Mouse (Mus musculus) erythroblast, embryonic 14.5 days (primary cell): Measurements from ENCODE around the gene Kpna7. TPM values are rescaled to one million over a fixed set of nuclear protein-coding genes. Genes with fewer than 3 reads are reported as not detected.
A peak's percentile ranks its signal among the peaks of the same experiment; 100 is the strongest.
"Not testable (repeated sequence)": the region's sequence is repeated elsewhere in the genome, so short reads cannot be mapped to it uniquely, and the experiment has no call there.

ENCODE experiments used
- H3K27me3 ChIP-seq: 2 replicates; pipeline ENCODE4 v1.6.1; 2012; ENCODE audit warnings: inconsistent platforms; ENCODE audit not compliant: control insufficient read depth
- H3K36me3 ChIP-seq: 2 replicates; pipeline ENCODE4 v1.6.1; 2012; ENCODE audit warnings: mild to moderate bottlenecking, inconsistent platforms; ENCODE audit not compliant: control insufficient read depth
- H3K4me1 ChIP-seq: 2 replicates; pipeline ENCODE4 v1.6.1; 2012; ENCODE audit warnings: inconsistent platforms; ENCODE audit not compliant: control insufficient read depth
- H3K4me3 ChIP-seq: replicated peaks from 2 replicates; pipeline ENCODE3; 2012; ENCODE audit warnings: moderate library complexity, mild to moderate bottlenecking, inconsistent platforms
- H3K9me3 ChIP-seq: 2 replicates; pipeline ENCODE4 v1.6.1; 2012; ENCODE audit warnings: low read length, inconsistent platforms, mixed read lengths; ENCODE audit not compliant: control insufficient read depth
- GATA1 ChIP-seq: IDR thresholded peaks from 2 replicates; pipeline ENCODE4 v1.6.1; 2012; ENCODE audit warnings: low read length, inconsistent platforms, mixed read lengths
- TAL1 ChIP-seq: IDR thresholded peaks from 3 replicates; pipeline ENCODE4 v1.6.1; 2012; ENCODE audit warnings: low read length, inconsistent platforms, mixed read lengths
- polyA plus RNA-seq: library from polyadenylated mRNA; stranded (reverse); fragments of >175 nt; gene quantifications from 2 replicates; pipeline ENCODE4 v1.2.3, GENCODE M21; 2012

Gene Kpna7
- polyA plus RNA-seq, 1 experiment, result not detected

DNA sequence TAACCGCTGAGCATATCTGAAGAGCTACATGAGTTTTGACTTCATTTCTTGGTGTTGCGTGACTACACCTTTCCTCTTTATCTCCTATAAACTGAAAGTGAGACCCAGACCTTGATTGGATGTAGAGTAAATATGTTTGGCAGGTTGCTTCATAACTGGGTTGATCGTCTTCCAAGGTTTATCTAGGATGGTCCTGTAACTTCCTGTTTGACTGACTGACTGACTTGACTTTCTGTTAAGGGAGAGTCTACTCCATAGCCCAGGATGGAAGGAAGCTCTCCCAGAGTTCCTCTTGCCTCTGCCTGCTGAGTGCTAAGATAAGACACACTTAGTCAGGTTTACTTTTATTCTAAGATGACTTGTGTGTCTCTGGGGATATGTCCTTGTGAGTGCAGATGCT lies 6.0 kb upstream of the Kpna7 start:
- H3K4me1 ChIP-seq, result peaks cover 16% of the 10 kb centered on the region
- no peak overlapping the region for H3K4me3 ChIP-seq
- no peaks in the 10 kb centered on the region for H3K9me3 ChIP-seq
- TF ChIP-seq GATA1 (no peak), TAL1 (no peak)
- peaks cover 61% of the 10 kb centered on the region for H3K36me3 ChIP-seq
- no peaks in the 10 kb centered on the region for H3K27me3 ChIP-seq

DNA sequence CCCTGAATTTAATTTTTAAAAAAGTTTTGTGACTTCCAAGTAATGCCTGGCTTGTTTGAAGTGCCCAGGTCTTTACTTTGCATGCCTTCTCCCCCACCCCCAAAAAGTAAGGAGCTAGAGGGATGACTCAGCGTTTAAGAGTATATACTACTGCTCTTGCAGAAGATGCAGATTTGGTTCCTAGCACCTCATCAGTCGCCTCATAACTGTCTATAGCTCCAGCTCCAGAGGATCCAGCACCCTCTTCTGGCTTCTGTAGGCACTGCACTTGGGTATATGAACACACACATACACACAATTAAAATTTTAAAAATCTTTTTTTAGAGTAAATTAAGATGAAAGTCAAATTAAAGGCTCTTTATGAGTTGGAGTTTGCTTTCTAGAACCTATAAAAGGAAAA lies 4.4 kb upstream of the Kpna7 start:
- TF ChIP-seq GATA1 (no peak), TAL1 (no peak)
- H3K4me3 ChIP-seq, result no peak overlapping the region
- H3K36me3 ChIP-seq, result peaks cover 46% of the 10 kb centered on the region
- no peaks in the 10 kb centered on the region for H3K27me3 ChIP-seq
- H3K4me1 ChIP-seq, result peaks cover 27% of the 10 kb centered on the region
- H3K9me3 ChIP-seq, result no peaks in the 10 kb centered on the region

- peaks cover 27% of the 10 kb centered on the region for H3K4me1 ChIP-seq
- no peaks in the 10 kb centered on the region for H3K9me3 ChIP-seq
- H3K27me3 ChIP-seq, result no peaks in the 10 kb centered on the region
- TF ChIP-seq TAL1, result no peak
- TF ChIP-seq GATA1, result peak; percentile 84
- peaks cover 22% of the 10 kb centered on the region for H3K36me3 ChIP-seq
- peak overlapping the region; percentile 94 for H3K4me3 ChIP-seq
Measured at GRCm38 (mm10) chr5:145084822-145085221, 992 bp upstream of the Kpna7 start.

DNA sequence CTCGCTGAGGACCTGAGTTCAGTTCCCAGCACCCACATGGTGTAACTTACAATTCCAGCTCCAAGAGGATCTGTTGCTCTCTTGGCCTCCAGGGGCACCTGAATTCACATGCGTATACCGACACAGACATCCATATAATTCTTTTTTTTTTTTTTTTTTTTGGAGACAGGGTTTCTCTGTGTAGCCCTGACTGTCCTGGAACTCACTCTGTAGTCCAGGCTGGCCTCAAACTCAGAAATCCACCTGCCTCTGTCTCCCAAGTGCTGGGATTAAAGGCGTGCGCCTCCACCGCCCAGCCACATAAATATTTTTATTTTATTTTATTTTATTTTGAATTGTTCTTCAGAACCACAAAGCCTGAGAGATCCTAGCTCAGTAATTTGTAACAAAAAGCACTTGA lies 629 bp downstream of the Kpna7 start:
- H3K4me1 ChIP-seq, result peaks cover 22% of the 10 kb centered on the region
- peak overlapping the region; percentile 94 for H3K4me3 ChIP-seq
- peaks cover 11% of the 10 kb centered on the region for H3K36me3 ChIP-seq
- H3K27me3 ChIP-seq, H3K9me3 ChIP-seq: not testable (repeated sequence)

- Histone ChIP-seq H3K4me1 (peaks cover 22% of the 10 kb centered on the region), H3K27me3 (no peaks in the 10 kb centered on the region), H3K4me3 (no peak overlapping the region), H3K9me3 (no peaks in the 10 kb centered on the region), H3K36me3 (peaks cover 7% of the 10 kb centered on the region)
- TF ChIP-seq GATA1 (no peak), TAL1 (no peak)
Measured at GRCm38 (mm10) chr5:145081866-145082613, 1.8 kb downstream of the Kpna7 start.

DNA sequence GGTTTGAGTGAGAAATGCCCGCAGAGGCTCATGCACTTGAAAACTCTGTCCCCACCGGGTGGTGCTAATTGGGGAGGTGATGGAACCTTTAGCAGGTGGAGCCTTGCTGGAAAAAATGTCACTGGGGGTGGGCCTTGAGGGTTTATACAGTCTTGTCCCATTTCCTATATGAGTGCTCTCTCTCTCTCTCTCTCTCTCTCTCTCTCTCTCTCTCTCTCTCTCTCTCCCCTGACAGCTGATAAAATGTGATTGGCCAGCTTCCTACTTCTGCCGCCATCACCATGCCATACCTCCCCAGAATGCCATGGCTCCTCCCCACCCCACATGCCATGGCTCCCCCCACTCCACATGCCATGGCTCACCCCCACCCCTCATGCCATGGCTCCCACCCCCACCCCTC lies 8.7 kb downstream of the Kpna7 start:
- no peaks in the 10 kb centered on the region for H3K36me3 ChIP-seq
- H3K9me3 ChIP-seq, result no peaks in the 10 kb centered on the region
- no peaks in the 10 kb centered on the region for H3K27me3 ChIP-seq
- TF ChIP-seq GATA1, result no peak
- TF ChIP-seq TAL1, result no peak
- no peaks in the 10 kb centered on the region for H3K4me1 ChIP-seq
- H3K4me3 ChIP-seq, result no peak overlapping the region

- no peaks in the 10 kb centered on the region for H3K27me3 ChIP-seq
- TF ChIP-seq GATA1, result no peak
- no peak for TF ChIP-seq TAL1
- no peaks in the 10 kb centered on the region for H3K36me3 ChIP-seq
- H3K9me3 ChIP-seq, result no peaks in the 10 kb centered on the region
- H3K4me3 ChIP-seq, result no peak overlapping the region
- H3K4me1 ChIP-seq, result no peaks in the 10 kb centered on the region
Measured at GRCm38 (mm10) chr5:145071342-145071741, 12.5 kb downstream of the Kpna7 start.

DNA sequence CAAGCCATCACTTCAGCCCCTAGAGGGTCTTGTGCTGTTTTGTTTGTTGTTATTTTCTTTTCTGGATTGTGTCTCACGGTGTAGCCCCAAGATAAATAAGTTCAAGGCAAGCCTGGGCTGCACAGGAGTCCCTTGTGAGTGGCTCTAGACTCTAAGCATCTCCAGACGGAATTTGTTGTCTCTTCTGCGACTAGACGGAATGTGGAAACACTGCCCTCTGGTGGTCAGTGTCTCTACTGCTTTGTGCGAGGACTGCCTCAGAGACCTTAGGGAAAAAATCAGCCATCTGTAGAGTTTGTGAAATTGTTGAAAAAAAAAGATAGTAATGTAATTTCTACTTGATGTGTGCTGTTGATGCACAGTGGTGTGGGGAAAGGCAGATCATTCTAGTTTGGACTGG lies 14.1 kb downstream of the Kpna7 start:
- Histone ChIP-seq H3K9me3 (no peaks in the 10 kb centered on the region), H3K36me3 (no peaks in the 10 kb centered on the region), H3K4me1 (no peaks in the 10 kb centered on the region), H3K4me3 (no peak overlapping the region), H3K27me3 (no peaks in the 10 kb centered on the region)
- TF ChIP-seq TAL1 (no peak), GATA1 (no peak)

DNA sequence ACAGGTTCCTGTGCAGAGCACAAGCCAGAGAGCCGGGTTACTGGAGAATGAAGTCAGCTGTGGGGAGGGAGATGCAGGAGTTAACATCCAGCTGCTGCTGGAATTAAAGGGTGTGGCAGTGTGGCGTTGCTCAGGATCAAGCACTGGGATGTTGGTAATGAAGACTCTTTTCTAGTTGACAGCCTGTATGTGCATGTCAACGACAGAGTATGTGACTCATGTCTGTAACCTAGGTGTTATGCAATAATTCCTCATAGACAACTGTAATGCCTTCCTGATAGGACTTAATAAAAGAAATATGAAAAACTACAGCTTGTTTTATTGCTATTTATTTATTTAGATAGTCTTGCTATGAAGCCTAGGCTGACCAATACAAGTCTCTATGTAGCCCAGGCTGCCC lies 15.0 kb downstream of the Kpna7 start:
- no peaks in the 10 kb centered on the region for H3K27me3 ChIP-seq
- H3K36me3 ChIP-seq, result no peaks in the 10 kb centered on the region
- H3K4me3 ChIP-seq, result no peak overlapping the region
- TF ChIP-seq TAL1 (no peak), GATA1 (no peak)
- H3K9me3 ChIP-seq, result no peaks in the 10 kb centered on the region
- no peaks in the 10 kb centered on the region for H3K4me1 ChIP-seq
